Mouse (Mus musculus) T-helper 17 cell (primary cell): Measurements from ENCODE around the gene Ftsj3.

Experiments
- in situ Hi-C, 2 experiments: fragments of 300-600 bp; cut with MboI, MseI; formaldehyde crosslinking; loops; 1 replicate in 1 of 2; 2 replicates in 1 of 2; pipeline ENCODE4 v1.15.1; 2025; ENCODE audit warnings: high pct_unique_total_duplicates in 2 of 2

The Ftsj3 gene

DNA sequence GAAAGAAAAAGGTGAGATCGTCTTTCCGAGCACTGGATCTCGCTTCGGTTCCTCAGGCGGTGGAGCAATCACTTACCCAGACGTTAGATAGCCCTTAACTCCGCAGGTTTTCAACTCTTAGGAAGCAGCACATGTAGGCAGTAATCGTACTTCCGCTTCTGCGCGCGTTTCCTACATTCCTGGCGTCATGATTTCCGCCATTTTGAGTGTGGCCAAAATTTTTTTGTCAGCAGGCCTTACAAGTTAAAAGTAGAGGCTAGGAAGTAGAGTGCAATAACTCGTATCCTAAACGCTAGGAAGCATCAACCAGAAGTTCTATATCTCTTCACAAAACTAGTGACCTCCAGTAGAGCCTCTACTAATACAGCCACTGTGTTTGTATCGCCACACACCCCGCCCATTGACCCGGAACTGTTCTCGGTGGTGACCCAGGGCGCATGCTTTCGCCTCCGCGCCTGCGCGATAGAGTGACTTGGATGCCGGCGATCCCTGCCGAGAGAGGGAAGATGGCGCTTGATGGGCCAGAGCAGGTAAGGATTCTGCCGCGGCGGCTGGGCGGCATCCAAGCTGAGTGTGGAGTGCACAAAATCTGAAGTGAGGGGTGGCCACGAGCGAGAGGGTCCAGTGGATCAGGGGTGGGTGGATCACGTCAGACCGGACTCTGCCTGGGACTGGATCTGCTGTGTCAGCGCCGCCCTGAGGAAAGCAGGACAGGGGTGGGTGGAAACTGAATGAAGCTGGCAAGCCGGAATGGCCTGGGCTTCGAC is at the start of gene Ftsj3, which contains the start of gene Psmc5:
Gene Ftsj3, minus strand, starts transcription at position 395 of the 767 bp plus-strand sequence.
Gene Psmc5, plus strand, starts transcription at position 470 of the 767 bp plus-strand sequence.
- in situ Hi-C loops, result loop anchor here in 1 of 2 experiments (25.0 kb wide), 1 partner anchor 1719 kb away; no protein-coding TSS in a partner anchor

DNA sequence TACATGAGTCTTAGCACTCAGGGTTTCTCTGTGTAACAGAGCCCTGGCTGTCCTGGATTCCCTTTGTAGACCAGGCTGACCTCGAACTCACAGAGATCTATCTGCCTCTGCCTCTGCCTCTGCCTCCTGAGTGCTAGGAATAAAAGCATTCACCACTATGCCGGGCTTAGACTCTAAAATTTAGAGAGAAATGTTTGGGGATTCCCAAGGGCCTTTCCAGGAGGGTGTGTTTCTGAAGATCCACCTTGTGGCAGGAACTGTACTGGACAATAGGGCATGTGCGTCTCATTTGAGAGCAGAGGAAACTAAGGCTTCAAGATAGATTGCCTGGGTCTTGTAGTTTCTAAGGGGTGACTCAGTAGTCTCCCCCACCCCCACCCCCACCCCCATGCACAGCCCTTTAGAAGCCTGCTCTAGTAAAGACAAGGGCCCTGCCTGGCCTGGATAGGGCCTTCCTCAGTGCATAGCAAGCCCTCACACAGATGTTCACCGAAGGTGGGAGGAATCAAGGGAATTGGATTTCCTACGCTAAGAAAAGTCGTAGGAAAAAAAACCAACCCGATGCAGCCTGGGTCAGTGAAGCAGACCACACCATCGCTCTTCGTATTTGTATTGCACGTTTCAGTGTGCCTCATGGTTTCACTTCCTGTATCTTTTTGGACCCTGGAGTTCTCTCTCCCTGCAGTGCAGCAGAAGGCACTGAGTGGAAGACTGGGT is 49.6 kb upstream of the Ftsj3 start:
- in situ Hi-C loops, result no loop called here

DNA sequence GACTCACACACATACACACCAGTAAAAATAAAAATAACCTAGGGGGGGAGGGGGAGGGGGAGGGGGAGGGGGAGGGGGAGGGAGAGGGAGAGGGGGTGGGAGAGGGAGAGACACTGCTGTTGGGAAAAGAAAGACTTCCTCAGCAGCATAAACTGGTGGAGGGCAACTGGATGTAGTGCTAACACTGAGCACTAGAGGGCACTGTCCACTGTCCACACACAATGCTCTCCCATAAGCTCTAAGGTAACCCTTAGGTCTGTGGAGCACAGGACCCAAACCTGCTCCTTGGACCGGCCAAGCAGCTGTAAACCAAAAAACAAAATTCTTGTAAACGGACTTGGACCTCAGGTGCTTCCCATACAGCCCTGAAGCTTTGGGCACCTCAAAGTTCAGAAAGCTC is 46.8 kb upstream of the Ftsj3 start:
- in situ Hi-C loops, result no loop called here

DNA sequence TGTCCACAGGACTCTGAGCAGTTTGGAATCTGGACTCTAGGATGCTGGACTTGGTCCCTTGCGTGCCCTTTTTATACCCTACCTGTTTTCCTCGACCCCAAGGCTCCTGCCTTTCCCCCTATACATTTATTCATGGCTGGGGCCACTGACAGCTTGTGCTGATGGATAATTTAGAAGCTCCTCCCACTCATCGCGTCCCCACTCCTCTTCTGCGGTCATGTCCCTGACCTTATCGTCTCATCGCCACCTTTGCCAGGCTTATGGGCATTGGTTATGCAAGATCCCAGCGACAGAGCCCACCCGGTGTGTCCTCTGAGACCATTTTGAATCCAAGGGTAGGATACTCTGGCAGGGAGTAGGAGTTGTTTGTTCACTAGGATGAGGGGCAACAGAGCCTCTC is 45.9 kb upstream of the Ftsj3 start, which contains the start of gene Gh:
Gene Gh, minus strand, starts transcription at position 101 of the 400 bp plus-strand sequence.
- in situ Hi-C loops, result no loop called here

DNA sequence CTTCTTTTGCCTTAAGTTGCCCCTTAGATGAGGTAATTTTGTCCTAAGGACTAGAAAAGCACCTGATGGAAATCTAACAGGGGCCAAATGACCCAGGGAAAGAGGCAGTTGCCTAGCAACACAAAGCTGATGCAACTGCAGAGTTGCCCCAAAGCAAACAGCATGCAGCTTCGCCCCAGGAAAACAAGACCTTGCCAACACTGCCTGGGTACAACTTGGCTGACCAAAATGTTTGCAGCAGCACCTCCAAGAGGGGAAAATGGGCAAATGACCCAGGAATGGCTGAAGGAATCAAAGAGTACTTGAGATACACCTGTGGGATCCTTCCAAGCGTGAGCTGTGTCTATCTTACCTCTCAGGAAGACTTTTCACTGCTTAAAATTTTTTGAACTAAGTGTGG is 36.0 kb upstream of the Ftsj3 start:
- in situ Hi-C loops, result no loop called here

DNA sequence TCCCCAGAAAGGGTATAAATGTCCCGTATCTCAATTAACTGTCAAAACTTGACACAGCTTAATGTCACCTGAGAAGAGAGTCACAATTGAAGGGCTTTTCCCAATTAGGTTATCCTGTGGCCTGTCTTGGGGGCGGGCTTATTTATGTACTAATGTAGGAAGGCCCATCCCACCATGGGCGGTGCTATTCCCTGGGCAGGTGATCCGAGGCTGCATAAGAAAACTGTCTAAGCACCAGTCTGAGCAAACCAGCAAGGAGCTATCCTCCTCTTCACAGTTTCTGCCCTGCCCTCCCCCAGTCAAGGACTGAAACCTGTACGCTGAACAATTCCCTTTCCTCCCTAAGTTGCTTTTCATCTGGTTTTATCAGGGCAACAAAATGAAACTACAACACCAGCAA is 34.5 kb upstream of the Ftsj3 start:
- in situ Hi-C loops, result no loop called here

DNA sequence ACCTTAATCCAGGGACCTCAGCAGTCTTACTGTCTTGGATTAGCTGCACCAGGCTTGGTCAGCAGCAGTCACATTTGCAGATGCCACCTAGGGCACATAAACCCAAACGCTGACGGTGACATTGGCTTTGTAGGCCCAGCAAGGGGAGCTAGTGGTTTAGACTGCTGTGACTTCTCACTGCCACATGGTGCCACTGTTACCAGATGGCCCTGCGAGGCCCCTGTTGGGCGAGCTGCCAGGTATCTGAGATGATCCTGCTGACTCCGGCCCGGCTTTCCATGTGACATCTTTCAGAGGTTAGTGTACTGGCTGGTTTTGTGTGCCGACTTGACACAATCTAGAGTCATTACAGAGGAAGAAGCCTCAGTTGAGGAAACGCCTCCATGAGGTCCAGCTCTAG is 33.5 kb upstream of the Ftsj3 start:
- in situ Hi-C loops, result no loop called here

DNA sequence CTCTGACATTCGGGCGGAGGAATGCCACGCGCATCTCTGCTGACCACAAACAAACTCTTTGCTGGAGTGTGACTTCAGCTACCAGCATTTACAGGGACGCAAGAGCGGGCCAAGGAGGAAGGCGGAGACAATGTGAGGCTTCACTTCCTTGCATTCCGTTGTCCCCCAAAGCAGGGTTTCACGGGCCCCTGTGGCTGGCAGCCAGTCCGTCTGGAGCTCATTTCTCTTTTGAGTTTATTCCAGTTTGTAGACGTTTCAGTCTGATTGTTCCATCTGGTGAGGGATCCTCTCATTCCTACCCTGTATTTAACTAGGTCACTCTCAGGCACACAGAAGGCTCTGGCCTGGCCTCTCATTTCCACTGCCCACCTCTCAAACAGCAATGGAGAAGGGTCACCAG is 31.1 kb upstream of the Ftsj3 start:
- in situ Hi-C loops, result no loop called here

DNA sequence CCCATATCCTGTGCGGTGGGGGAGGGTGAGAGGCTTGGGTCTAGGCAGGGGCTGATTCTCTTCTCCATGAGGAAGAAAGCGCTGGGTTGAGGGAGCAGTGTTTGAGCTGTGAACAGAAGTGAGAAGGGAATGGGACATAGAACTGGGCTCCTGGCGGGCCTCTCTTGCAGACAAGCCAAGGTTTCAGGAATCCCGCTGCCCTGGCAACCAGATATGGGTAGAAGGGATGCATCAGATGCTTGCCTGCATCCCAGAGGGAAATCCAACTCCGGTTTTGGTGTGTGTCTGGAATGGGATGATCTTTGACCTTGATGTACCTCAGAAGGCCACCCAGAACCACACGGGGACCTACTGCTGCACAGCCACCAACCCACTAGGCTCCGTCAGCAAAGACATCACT is 30.3 kb upstream of the Ftsj3 start:
- in situ Hi-C loops, result no loop called here

DNA sequence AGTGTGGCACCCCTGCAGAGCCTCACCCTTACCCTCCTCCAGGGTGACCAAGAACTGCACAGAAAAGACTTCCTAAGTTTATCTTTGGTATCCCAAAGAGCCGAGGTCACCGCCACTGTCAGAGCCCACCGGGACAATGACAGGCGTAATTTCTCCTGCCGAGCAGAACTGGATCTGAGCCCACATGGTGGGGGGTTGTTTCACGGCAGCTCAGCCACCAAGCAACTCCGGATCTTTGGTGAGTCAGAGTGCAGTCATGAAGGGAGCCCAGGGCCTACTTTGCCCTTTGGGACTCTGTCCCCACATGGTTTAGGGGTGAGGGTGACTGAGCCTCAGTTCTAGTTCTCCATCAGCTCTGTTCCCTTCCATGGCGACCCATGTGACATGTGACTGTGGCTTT is 28.2 kb upstream of the Ftsj3 start:
- in situ Hi-C loops, result no loop called here

DNA sequence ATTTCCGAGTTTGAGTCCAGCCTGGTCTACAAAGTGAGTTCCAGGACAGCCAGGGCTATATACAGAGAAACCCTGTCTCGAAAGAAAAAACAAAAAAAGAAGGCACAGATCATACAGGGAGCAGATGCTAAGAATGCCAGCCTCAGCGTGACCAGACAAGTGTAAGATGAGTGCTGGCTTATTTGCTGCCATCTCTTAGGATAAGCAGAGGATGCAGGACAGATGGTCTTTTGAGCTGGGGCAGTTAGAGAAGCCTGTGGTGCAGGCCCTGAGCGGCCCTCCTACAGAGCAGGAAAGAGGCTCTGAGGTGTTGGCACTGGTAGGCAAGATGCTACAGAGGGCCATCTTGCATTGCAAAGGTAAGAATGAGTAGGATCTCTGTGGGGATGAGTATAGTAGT is 27.5 kb upstream of the Ftsj3 start:
- in situ Hi-C loops, result no loop called here

DNA sequence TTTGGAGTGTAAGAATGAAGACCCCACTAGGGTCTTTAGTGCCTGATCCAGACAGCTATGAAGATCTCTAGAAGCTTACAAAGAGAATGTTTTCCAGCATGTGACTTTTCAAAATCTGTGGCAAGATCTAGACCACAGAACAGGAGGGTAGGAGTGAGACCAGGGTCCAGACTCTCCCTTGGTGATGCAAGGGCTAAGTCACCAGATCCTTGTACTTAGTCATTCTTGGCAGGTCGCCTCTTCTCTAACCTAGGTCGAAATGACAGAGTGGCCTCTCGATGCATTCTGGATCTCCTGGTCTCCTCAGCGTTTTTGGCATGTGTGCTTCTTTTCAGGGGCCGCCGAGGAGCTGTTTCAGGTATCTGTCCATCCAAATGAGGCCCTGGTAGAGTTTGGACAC is 26.6 kb upstream of the Ftsj3 start:
- in situ Hi-C loops, result no loop called here

DNA sequence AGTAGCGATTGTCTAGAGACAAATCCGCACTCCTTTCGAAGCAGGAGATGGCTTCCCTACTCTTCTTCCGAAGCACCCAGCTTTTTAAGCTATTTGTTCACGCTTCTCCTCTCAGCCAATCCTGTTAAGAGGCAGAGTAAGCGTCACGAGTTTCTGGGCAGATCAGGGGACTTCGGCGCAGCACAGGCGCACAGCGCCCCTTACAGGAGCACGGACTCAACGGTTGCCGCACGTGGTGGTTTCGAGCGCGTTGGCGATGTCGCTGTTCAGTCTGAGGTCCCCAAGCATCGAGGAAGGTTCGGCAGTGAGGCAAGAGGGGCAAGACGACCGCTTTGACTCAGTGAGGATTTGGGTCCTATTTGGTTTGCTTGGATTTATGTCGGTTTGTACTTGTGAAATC is 20.6 kb upstream of the Ftsj3 start, which contains the start of gene Tcam1:
Gene Tcam1, plus strand, starts transcription at position 219 of the 400 bp plus-strand sequence.
- in situ Hi-C loops, result no loop called here

DNA sequence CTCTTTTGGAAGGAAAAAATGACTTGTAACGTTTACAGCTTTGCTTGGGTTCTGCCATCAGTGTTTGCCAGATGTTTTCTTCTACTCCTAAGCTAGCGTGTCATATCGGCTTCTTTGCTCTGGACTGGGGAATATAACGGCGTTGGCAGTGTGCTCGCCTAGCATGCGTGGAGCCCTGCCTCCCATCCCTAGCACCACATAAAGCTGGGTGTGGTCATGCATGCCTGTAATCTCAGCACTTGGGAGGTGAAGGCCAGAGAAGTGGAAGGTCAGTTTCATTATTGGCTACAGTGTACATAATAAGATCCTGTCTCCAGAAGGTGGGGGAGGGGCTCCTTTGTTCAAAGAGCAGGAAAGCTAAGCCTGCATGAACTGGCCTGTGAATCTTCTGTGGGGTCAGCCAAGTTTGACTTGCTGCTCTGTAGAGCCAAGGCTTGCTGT is 19.1 kb upstream of the Ftsj3 start:
- in situ Hi-C loops, result loop anchor here in 1 of 2 experiments (25.0 kb wide), 1 partner anchor 1738 kb away; no protein-coding TSS in a partner anchor

DNA sequence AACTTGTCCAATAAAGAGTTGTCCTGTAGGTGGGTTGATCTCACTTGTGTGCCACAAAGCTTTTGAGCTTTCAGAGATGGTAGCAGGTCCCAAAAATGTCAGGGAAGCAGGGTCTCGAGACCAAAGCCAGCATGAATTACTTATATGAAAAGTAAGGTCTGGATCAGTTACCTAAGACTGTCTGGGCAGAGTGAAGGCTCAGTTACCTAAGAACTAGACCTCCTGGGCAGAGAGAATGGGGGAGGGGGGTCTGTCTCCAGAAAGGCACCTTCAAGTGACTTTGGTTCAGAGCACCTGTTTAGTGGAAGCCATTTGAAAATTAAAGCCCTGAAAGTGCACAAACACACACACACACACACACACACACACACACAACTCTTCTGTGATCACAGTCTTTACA is 18.5 kb upstream of the Ftsj3 start:
- in situ Hi-C loops, result loop anchor here in 1 of 2 experiments (25.0 kb wide), 1 partner anchor 1737 kb away; no protein-coding TSS in a partner anchor

DNA sequence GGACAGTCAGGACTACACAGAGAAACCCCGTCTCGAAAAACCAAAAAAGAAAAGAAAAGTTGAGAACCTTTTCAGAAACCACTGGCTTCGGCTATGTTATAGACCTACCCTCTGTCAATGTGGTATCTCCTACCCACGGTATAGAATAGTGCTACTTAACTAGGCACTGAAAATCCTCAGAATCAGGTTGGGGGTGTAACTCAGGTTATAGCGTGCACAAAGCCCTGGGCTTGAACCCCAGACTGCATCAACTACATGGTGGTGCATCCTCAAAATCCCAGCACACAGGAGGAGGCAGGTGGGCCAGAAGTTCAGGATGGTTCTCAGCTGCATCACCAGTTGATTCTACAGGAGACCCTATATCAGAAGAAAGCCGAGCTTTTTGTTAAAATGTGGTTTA is 17.9 kb upstream of the Ftsj3 start:
- in situ Hi-C loops, result loop anchor here in 1 of 2 experiments (25.0 kb wide), 1 partner anchor 1737 kb away; no protein-coding TSS in a partner anchor

DNA sequence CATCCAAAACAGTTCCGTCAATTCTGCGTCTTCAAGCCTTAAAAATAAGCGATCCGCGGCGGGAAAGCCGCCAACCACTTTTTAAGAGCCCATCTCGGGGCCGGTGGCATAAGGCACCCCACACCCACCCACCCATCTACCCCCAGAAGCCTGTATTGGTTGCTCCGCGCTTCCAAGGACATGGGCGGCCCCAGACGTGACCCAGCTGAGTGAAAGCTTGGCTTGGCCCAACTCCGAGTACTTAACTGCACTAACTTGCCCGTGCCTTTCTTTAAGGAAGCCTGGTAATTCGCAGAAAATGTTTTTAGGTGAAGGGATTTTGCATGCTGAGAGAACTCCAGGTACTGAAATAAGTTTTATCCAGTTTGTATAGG is 17.4 kb upstream of the Ftsj3 start:
- in situ Hi-C loops, result loop anchor here in 1 of 2 experiments (25.0 kb wide), 1 partner anchor 1736 kb away; no protein-coding TSS in a partner anchor

DNA sequence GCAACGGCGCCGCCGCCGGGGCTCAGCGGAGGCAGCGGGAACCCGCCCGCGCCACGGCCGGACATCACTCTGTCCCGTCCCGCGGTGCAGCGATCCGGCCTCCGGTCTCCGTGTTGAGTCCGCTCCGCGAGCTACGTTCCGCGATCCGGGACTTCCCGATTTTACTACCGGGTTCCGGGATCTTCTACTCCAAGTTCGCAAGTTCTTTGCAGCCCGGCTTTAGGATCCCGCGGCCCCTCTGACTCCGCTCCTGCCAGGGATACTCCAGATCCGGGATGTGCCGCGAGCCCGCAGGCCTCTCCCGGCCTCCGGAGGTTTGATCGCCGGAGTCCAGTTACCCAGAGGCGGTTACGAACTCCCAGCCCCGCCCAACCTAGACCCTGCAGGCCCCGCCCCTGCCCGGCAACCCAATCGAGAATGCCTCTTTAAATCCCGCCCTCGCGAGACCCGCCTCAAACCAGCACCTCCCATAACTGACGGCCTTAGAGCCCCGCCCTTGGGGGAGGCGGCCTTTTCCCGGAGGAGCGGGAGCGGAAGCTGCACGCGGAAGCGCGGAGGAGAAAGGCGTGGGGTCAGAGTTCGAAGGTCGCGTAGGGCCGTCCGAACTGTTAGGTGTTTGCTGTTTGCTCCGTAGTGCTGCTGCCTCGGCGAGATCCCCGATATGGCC is 16.9 kb upstream of the Ftsj3 start, which contains the start of gene Smarcd2:
Gene Smarcd2, minus strand, starts transcription at position 329 of the 667 bp plus-strand sequence.
- in situ Hi-C loops, result loop anchor here in 1 of 2 experiments (25.0 kb wide), 1 partner anchor 1735 kb away; no protein-coding TSS in a partner anchor

DNA sequence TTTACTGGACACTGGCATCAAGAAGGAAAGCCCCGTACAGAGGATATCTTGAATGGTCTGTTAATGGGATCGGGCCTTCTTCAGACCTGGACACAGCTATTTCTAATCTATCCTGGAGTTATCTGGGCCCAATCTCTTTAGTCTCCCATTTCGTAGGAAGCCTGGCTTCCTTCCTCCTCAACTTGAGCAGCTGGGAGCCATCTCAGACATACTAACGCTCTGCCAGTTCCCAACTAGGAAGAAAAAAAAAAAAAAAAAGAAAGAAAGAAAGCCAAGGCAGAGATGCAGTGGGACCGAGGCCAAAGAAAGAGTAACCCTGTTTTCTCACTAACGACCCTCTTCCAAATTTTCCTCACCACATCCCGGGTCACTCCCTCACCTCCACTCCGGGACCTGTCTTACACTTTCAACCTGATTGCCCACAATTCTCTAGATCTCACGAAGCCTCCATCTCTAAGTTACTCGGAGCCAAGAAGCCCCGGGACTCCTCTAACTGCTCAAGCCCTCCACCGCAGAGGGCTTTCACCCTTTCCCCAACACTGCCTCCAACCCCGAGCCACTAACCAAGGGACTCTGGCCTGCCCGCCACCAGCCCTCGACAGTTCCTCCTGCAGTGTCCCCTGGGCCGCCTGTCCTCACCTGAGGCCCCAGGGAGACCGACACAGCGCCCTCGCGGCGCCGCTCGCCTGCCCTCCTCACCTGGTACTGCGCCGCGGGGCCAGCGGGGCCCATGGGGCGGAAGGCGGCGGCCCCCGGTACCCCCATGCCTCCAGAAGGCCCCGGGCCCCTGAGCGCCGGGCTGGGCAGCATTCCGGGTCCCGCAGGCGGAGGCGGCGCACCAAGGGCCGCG is 16.1 kb upstream of the Ftsj3 start:
- in situ Hi-C loops, result loop anchor here in 1 of 2 experiments (25.0 kb wide), 1 partner anchor 1735 kb away; no protein-coding TSS in a partner anchor

DNA sequence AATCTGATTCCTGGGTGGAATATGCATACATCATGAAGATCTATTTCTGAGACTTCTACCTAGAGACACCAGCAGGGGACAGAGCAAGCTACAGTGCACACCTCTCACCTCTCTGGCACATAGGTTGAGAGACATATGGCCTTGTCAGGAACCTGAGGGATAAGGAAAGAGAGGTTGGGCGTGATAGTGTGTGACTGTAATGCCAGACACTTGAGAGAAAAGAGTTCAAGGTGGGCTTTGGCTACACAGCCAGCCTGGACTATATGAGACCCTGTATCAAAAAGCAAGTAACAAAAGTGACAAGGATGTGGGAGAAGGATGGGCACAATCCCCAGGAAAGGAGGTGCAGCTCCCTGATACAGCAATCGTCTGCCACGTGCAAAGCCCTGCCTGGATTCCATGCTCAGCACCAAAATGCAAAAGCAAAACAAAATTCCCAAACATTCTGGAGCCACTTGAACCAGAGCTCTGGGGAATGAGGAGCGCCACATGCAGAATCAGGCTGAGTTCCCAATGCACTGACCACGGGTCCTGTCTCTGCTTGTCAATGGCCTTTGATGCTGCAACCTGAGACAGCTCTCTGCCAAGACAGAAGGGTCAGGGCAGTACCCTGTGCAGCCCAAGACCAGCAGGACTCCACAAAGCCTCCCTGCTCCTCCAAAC is 15.4 kb upstream of the Ftsj3 start:
- in situ Hi-C loops, result loop anchor here in 1 of 2 experiments (25.0 kb wide), 1 partner anchor 1734 kb away; no protein-coding TSS in a partner anchor
